Mouse (Mus musculus) midbrain, embryonic 16.5 days (tissue): ENCODE data around the gene Ephb1. TPM values are rescaled to one million over a fixed set of nuclear protein-coding genes. Genes with fewer than 3 reads are reported as not detected.

Source experiments
- ATAC-seq: fragments of 200-750 bp; cut with Nextera tagmentation; 2 replicates; pipeline ENCODE4 v1.8.0; 2017; ENCODE audit warnings: moderate TSS enrichment
- H3K27ac ChIP-seq: fragments of 300-500 bp; sonication (generic); 2 replicates; pipeline ENCODE4 v1.5.1; 2014; ENCODE audit warnings: mild to moderate bottlenecking, low read length, mixed read lengths
- H3K27me3 ChIP-seq: fragments of 300-500 bp; sonication (generic); 2 replicates; pipeline ENCODE4 v1.6.1; 2014; ENCODE audit warnings: low read depth, low read length, mixed read lengths; ENCODE audit not compliant: control insufficient read depth, insufficient read depth
- H3K36me3 ChIP-seq: fragments of 300-500 bp; sonication (generic); 2 replicates; pipeline ENCODE4 v1.6.1; 2014; ENCODE audit warnings: mild to moderate bottlenecking, low read length, moderate library complexity, mixed read lengths; ENCODE audit not compliant: control insufficient read depth, insufficient read depth
- H3K4me1 ChIP-seq: fragments of 300-500 bp; sonication (generic); 2 replicates; pipeline ENCODE4 v1.6.1; 2014; ENCODE audit warnings: mild to moderate bottlenecking, low read length, mixed read lengths; ENCODE audit not compliant: control insufficient read depth, insufficient read depth
- H3K4me2 ChIP-seq: fragments of 300-500 bp; sonication (generic); 2 replicates; pipeline ENCODE4 v1.6.1; 2014; ENCODE audit warnings: mild to moderate bottlenecking, low read length, mixed read lengths
- H3K4me3 ChIP-seq: fragments of 300-500 bp; sonication (generic); 2 replicates; pipeline ENCODE4 v1.5.1; 2014; ENCODE audit warnings: low read depth, mild to moderate bottlenecking, low read length, moderate library complexity, mixed read lengths
- H3K9ac ChIP-seq: fragments of 300-500 bp; sonication (generic); 2 replicates; pipeline ENCODE4 v1.6.1; 2014; ENCODE audit warnings: low read depth, low read length, mixed read lengths
- H3K9me3 ChIP-seq: fragments of 300-500 bp; sonication (generic); replicated peaks from 2 replicates; pipeline ENCODE4 v1.6.1; 2014; ENCODE audit warnings: mild to moderate bottlenecking, low read length, mixed read lengths; ENCODE audit not compliant: control insufficient read depth, poor library complexity, severe bottlenecking
- WGBS: fragments of 180-500 bp; shearing (Covaris S2); extraction: QIAGEN DNeasy Blood & Tissue Kit; methylation state at CpG from one replicate; pipeline ENCODE4 v1.1.7; 2014; 5-methylcytosine and 5-hydroxymethylcytosine counted together
- polyA plus RNA-seq: library from polyadenylated mRNA; unstranded; fragments of >200 nt; fragmentation: Nextera tagmentation; extraction: Ambion mirVana; gene quantifications from 2 replicates; pipeline ENCODE4 v1.2.1, GENCODE M21; 2015

Ephb1 gene
- polyA plus RNA-seq, 1 experiment from 2014 or later, result 80.1 TPM

DNA sequence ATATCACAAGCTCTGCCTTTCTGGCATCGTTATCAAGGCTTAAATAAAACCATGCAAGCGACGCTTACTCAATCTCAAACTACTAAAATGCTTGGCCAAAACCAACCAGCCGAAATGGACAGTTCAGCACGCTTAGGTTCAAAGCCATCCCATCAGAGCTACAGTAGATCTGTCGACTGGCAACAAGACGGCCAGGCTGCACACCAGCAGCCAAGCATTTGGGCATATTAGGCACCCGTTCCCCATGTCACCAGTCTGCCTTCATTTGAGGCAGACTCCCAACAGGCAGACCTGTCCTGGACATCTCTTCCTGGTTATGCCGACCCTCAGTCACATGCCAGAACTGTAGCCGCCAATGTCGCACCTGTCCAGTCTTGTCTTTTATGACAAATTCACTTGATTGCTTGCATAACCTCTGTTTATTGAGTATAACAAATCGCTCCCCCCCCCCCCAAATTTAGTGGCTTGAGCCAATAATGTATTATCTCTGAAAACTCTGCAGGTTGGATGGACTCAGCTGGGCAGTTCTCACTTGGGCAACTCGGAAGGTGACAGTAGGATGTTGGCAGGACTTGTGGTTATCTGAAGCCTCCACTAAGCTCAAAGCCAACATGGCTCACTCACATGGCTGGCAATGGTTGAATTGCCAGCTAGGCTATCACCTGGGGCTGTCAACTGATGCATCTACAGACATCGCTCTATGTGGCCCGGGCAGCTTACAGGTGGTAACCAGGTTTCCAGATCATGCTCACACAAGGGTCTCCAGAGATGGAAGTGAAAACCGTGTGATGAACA is 24.0 kb downstream of the Ephb1 start:
- Histone ChIP-seq H3K4me2 (no peak overlapping the region), H3K27ac (no peak overlapping the region), H3K9ac (no peak overlapping the region), H3K9me3 (no peaks in the 10 kb centered on the region), H3K4me3 (no peak overlapping the region), H3K27me3 (no peaks in the 10 kb centered on the region), H3K4me1 (0 out of 2 replicates have a peak, but pooled peaks cover 2% of the 10 kb centered on the region), H3K36me3 (no peaks in the 10 kb centered on the region)
- no peak for ATAC-seq
- 93% methylated on average over 16 of the region's 16 CpGs for WGBS

GRCm38 (mm10) chr9:102327625-102328150 is 26.8 kb downstream of the Ephb1 start:
- Histone ChIP-seq H3K9ac (no peak overlapping the region), H3K9me3 (no peaks in the 10 kb centered on the region), H3K4me3 (no peak overlapping the region), H3K4me2 (no peak overlapping the region), H3K36me3 (no peaks in the 10 kb centered on the region), H3K4me1 (no peaks in the 10 kb centered on the region), H3K27ac (no peak overlapping the region), H3K27me3 (no peaks in the 10 kb centered on the region)
- no peak for ATAC-seq
- WGBS, result 90% methylated on average over 4 of the region's 4 CpGs

DNA sequence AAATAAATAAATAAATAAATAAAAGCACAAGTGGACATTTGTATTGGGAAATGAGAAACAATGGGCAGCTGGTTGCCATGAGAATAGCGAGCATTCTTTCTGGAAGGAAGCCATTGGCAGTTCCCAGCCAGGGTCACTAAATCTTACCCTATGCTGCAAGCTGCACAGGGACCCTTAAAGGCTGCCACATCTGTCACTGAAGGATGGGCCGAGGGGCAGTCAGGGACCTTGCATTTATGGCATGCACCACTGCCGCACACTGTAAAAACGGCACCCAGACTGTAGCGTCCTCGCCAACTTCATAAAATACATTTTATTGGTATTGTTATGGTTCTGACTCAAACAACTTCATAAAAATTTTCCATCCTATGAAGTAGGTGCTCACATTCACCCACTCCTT is 39.1 kb downstream of the Ephb1 start:
- WGBS, result 93% methylated on average over 6 of the region's 6 CpGs
- H3K36me3 ChIP-seq, result no peaks in the 10 kb centered on the region
- H3K27me3 ChIP-seq, result no peaks in the 10 kb centered on the region
- no peaks in the 10 kb centered on the region for H3K4me1 ChIP-seq
- no peaks in the 10 kb centered on the region; the same call in 1 of the 2 replicates for H3K9me3 ChIP-seq
- no peak overlapping the region for H3K27ac ChIP-seq
- no peak for ATAC-seq
- no peak overlapping the region for H3K4me2 ChIP-seq
- H3K4me3 ChIP-seq, result no peak overlapping the region
- no peak overlapping the region for H3K9ac ChIP-seq

GRCm38 (mm10) chr9:102314795-102315194 is 39.7 kb downstream of the Ephb1 start:
- H3K36me3 ChIP-seq, result no peaks in the 10 kb centered on the region
- 86% methylated on average over 1 of the region's 1 CpGs for WGBS
- H3K9me3 ChIP-seq, result no peaks in the 10 kb centered on the region; the same call in 1 of the 2 replicates
- no peak overlapping the region for H3K4me3 ChIP-seq
- no peak overlapping the region for H3K9ac ChIP-seq
- no peaks in the 10 kb centered on the region for H3K4me1 ChIP-seq
- no peak for ATAC-seq
- no peak overlapping the region for H3K27ac ChIP-seq
- H3K4me2 ChIP-seq, result no peak overlapping the region
- H3K27me3 ChIP-seq, result no peaks in the 10 kb centered on the region

DNA sequence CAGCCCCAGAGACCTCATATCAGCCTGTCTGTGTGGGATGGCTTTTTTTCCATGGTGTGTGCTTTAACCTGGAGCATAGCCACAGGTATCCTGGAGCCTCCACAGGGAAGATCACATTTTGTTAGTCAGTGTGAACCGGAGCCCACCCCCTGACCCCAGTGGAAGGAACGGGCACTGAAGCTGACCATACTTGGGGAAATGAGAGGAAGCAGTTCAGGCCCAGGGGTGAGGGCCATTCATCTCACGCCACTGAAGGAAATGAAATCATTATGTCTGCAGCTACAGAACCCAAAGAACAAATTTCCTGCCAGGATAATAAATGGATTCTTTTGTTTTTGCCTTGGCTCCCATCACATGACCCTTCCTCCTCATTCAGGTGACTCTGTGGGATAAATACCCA is 44.1 kb downstream of the Ephb1 start:
- 62% methylated on average over 3 of the region's 3 CpGs for WGBS
- Histone ChIP-seq H3K4me3 (no peak overlapping the region), H3K4me2 (no peak overlapping the region), H3K27ac (no peak overlapping the region), H3K9ac (no peak overlapping the region), H3K27me3 (no peaks in the 10 kb centered on the region), H3K9me3 (no peaks in the 10 kb centered on the region; the same call in 1 of the 2 replicates), H3K4me1 (peaks cover 19% of the 10 kb centered on the region), H3K36me3 (no peaks in the 10 kb centered on the region)
- ATAC-seq, result no peak

DNA sequence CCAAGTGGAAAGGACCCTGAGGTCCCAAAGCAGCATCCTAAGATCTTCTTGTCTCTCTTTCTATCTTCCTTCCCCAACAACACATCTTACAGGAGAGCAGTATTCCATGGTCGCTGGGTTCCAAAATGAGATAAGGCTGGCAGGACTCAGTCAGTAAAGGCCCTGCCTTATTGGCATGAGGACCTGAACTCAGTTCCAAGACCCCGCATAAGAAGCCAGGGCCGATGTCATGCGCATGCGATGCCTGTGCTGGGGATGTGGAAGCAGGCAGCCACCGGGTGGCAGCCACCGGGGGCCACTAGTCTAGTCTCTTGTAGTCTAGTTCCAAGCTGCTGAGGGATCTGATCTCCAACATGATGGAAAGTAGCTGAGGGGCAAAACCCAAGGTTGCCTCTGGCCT is 45.2 kb downstream of the Ephb1 start:
- H3K4me3 ChIP-seq, result no peak overlapping the region
- no peak for ATAC-seq
- no peaks in the 10 kb centered on the region for H3K27me3 ChIP-seq
- H3K9me3 ChIP-seq, result no peaks in the 10 kb centered on the region; the same call in 1 of the 2 replicates
- no peaks in the 10 kb centered on the region for H3K36me3 ChIP-seq
- H3K27ac ChIP-seq, result no peak overlapping the region
- WGBS, result 89% methylated on average over 7 of the region's 7 CpGs
- peaks cover 24% of the 10 kb centered on the region for H3K4me1 ChIP-seq
- H3K4me2 ChIP-seq, result no peak overlapping the region
- H3K9ac ChIP-seq, result no peak overlapping the region

DNA sequence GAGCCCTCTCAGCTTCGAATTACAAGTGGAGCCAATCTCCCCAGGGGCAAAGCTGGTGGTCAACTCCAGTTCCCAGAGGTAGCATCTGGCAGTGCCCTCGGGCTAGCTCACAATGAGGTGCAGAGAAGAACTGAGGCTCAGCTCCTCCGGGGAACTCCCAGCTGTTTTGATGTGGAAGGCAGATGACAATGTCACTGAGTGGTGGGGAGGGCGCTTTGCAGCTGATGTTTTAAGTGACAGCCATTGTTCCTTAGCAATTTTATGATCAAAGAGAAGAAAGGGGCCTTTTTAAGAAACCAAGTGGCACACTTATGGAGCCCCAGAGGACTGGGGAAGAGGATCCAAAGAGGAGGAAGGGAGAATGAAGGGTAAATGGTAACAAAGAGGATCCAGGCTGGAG is 46.8 kb downstream of the Ephb1 start:
- 0 out of 2 replicates have a peak, but pooled peaks have one; percentile 9 for ATAC-seq
- H3K4me3 ChIP-seq, result no peak overlapping the region
- H3K9ac ChIP-seq, result no peak overlapping the region
- H3K9me3 ChIP-seq, result no peaks in the 10 kb centered on the region; the same call in 1 of the 2 replicates
- 28% methylated on average over 4 of the region's 4 CpGs for WGBS
- H3K4me1 ChIP-seq, result peaks cover 29% of the 10 kb centered on the region
- no peaks in the 10 kb centered on the region for H3K27me3 ChIP-seq
- H3K27ac ChIP-seq, result 0 out of 2 replicates have a peak overlapping the region, but pooled peaks have one; percentile 33
- no peaks in the 10 kb centered on the region for H3K36me3 ChIP-seq
- H3K4me2 ChIP-seq, result no peak overlapping the region

DNA sequence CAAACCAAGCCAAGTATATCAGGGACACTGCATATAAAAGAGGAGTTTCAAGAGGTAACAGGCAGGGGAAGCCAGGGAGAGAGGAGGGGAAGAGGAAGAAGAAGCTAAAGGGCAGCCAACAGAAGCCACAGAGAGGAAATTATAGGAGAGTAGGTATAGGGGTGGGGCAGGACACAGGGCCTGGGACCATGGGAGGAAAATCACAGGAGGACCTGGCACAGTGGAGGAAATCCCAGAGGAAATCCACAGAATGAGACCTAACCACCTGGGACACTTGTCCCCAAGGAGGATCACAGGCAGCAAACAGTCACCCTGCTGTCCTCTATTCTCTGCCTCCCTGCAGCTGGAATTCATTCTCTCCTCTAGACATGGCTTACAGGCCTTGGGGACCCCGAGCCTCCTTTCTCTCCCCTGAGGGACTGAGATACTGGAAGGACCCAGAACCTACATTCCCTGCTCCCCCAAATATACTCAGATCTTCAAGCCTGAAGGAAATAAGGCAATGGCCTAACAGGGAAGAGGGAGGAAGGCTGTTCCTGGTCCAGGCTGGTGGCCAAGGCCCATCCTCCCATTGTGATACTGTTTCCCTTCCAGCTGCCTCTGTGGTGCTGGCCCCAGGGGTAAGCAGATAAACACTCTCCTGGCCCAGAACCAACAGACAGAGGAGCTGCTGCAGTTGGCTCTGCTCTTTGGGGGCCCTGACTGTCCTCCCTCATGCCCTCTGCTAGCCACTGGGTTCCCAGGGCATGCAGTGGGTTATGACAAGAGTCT is 47.7 kb downstream of the Ephb1 start:
- WGBS, result 82% methylated on average over 1 of the region's 1 CpGs

More for the DNA sequence above, 47.7 kb downstream of the Ephb1 start:
- H3K9ac ChIP-seq, result no peak overlapping the region
- no peaks in the 10 kb centered on the region for H3K27me3 ChIP-seq
- H3K4me2 ChIP-seq, result no peak overlapping the region
- H3K27ac ChIP-seq, result no peak overlapping the region
- no peaks in the 10 kb centered on the region for H3K36me3 ChIP-seq
- ATAC-seq, result no peak
- H3K4me3 ChIP-seq, result no peak overlapping the region
- peaks cover 32% of the 10 kb centered on the region for H3K4me1 ChIP-seq
- H3K9me3 ChIP-seq, result no peaks in the 10 kb centered on the region; the same call in 1 of the 2 replicates
